ENCODE assay signal across 25 mouse cellular contexts in the genomic region with DNA sequence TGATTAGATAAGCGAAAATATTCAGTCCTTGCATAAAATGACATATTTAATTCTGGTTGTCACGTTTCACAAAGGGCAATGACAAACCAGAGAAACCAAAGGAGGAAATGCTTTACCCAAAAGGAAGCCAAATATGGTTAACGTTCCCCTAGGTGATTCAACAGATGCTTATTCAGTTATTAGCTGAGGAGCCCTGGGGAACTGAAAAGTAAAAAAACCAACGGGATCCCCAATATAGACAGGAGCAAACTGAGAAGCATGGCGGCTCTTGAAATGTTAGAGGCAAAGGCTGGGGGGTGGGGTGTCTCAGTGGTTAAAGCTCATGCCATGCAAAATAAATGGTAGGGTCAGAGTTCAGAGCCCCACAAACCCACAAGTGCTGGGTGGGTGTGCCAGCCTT.
DNase-seq lines count a peak whose midpoint lies in the region; ATAC-seq and TF ChIP-seq lines count a peak whose summit lies in the region.
"Had no signal": no experiment of that assay in that cellular context is flagged by ENCODE, and none has a peak within 500 bp of the region (broad histone marks: within the 10 kb centered on the region; RNA-seq: fewer than 3 reads in every experiment).

No protein-coding gene starts in this region.

- no peaks in the 10 kb centered on the region for H3K4me1 ChIP-seq in heart, embryonic 10.5 days
- peaks cover 26% of the 10 kb centered on the region for H3K4me1 ChIP-seq in megakaryocyte, embryonic 14.5 days
- peaks cover 0 to 16% of the 10 kb centered on the region in 2 experiments; a peak in 3 of 4 replicates for H3K4me1 ChIP-seq in CH12.LX (ENCODE audit: control insufficient read depth in 1 of 2, insufficient read depth in 2 of 2)
- H3K4me1 ChIP-seq: embryonic facial prominence, embryonic 15.5 days; forebrain, embryonic 10.5 days; forebrain, embryonic 12.5 days had no signal

- H3K9me3 ChIP-seq in heart, embryonic 10.5 days: peaks cover 4% of the 10 kb centered on the region
- H3K9me3 ChIP-seq in megakaryocyte, embryonic 14.5 days: peaks cover 5% of the 10 kb centered on the region
- peaks cover 3% of the 10 kb centered on the region for H3K9me3 ChIP-seq in CH12.LX (replicated peaks; ENCODE audit: low read length)
- H3K9me3 ChIP-seq: embryonic facial prominence, embryonic 15.5 days; forebrain, embryonic 12.5 days had no signal

- no peak for TF ChIP-seq EP300 in CH12.LX (IDR thresholded peaks at IDR 0.05; ENCODE audit: low read length)

- H3K4me2 ChIP-seq in CH12.LX (ENCODE audit: insufficient read depth, low read depth, poor library complexity, severe bottlenecking): no peak overlapping the region
- H3K4me2 ChIP-seq: embryonic facial prominence, embryonic 13.5 days; embryonic facial prominence, embryonic 15.5 days; forebrain, embryonic 12.5 days had no signal

- no peak for TF ChIP-seq CTCF in CH12.LX (conservative IDR thresholded peaks at IDR 0.05 in 1 of 2, IDR thresholded peaks at IDR 0.05 in 1 of 2; ENCODE audit: low read depth in 2 of 2, low read length in 2 of 2)

- no peak for TF ChIP-seq POLR2A in CH12.LX (IDR thresholded peaks at IDR 0.05; ENCODE audit: low read depth, low read length)

- no peak overlapping the region for H3K9ac ChIP-seq in CH12.LX (ENCODE audit: insufficient read depth, low read depth)
- H3K9ac ChIP-seq: embryonic facial prominence, embryonic 13.5 days; embryonic facial prominence, embryonic 15.5 days; forebrain, embryonic 12.5 days had no signal

- H3K27ac ChIP-seq in heart, embryonic 10.5 days: no peak overlapping the region
- H3K27ac ChIP-seq in CH12.LX (ENCODE audit: insufficient read depth, low read depth): no peak overlapping the region
- H3K27ac ChIP-seq: embryonic facial prominence, embryonic 13.5 days; embryonic facial prominence, embryonic 15.5 days; forebrain, embryonic 10.5 days; forebrain, embryonic 12.5 days had no signal

- in situ Hi-C loops in CH12.LX (cut with MboI; ENCODE audit: low pct_ligation_motif_present, low pct_unique_long_range_greater_than_20kb, low sequenced_read_pairs): no loop called here

- dilution Hi-C loops in CH12.LX (cut with MboI; ENCODE audit: extremely low pct_ligation_motif_present, extremely low pct_unique_long_range_greater_than_20kb, low sequenced_read_pairs): no loop called here

- H3K36me3 ChIP-seq in heart, embryonic 10.5 days: peaks cover 15% of the 10 kb centered on the region
- peaks cover 94% of the 10 kb centered on the region for H3K36me3 ChIP-seq in megakaryocyte, embryonic 14.5 days (replicated peaks; ENCODE audit: low read length)
- peaks cover 0 to 9% of the 10 kb centered on the region in 2 experiments for H3K36me3 ChIP-seq in CH12.LX (replicated peaks in 1 of 2; ENCODE audit: control insufficient read depth in 1 of 2, insufficient read depth in 1 of 2, low read length in 1 of 2)
- H3K36me3 ChIP-seq: forebrain, embryonic 10.5 days; forebrain, embryonic 12.5 days had no signal

- no peaks in the 10 kb centered on the region for H3K79me2 ChIP-seq in CH12.LX (replicated peaks; ENCODE audit: control insufficient read depth, extremely low read depth, insufficient read depth, poor library complexity, severe bottlenecking)

- peak; percentile 68 for DNase-seq in heart, adult 11 months
- DNase-seq in heart, embryonic 10.5 days (ENCODE audit: low spot score): no peak
- no peak for DNase-seq in CH12.LX (ENCODE audit: extremely low read depth)
- DNase-seq in cerebellum, adult 11-12 months: no peak
- DNase-seq in T-cell, adult 2 months (ENCODE audit: low spot score): no peak
- DNase-seq: adrenal gland, adult 8-10 months; adrenal gland, postnatal 14 days; adrenal gland, postnatal 36 days; cerebellum, adult 11 months; cerebellum, adult 2 months; cerebellum, adult 9-10 months; cerebellum, postnatal 10 days; cerebellum, postnatal 25 days; embryo, embryonic 11 days had no signal

- WGBS in heart, embryonic 10.5 days: 82% methylated on average over 5 of the region's 5 CpGs

- no peaks in the 10 kb centered on the region for H3K27me3 ChIP-seq in heart, embryonic 10.5 days (ENCODE audit: insufficient read depth, poor library complexity, severe bottlenecking)
- H3K27me3 ChIP-seq in megakaryocyte, embryonic 14.5 days (replicated peaks): no peaks in the 10 kb centered on the region
- no peaks in the 10 kb centered on the region for H3K27me3 ChIP-seq in CH12.LX (replicated peaks)
- H3K27me3 ChIP-seq: embryonic facial prominence, embryonic 13.5 days; embryonic facial prominence, embryonic 15.5 days; forebrain, embryonic 12.5 days had no signal

- no peak for ATAC-seq in megakaryocyte, adult 5-6 weeks (ENCODE audit: poor library complexity, severe bottlenecking)
- ATAC-seq: activated CD4-positive, CD25-positive, alpha-beta regulatory T cell, adult 4 months; CD4-positive, CD25-positive, alpha-beta regulatory T cell, adult 4 months; forebrain, embryonic 14.5 days; forebrain, embryonic 16.5 days had no signal

- no peak overlapping the region for H3K4me3 ChIP-seq in heart, embryonic 10.5 days
- H3K4me3 ChIP-seq in megakaryocyte, embryonic 14.5 days (replicated peaks): peak overlapping the region; percentile 46
- no peak overlapping the region for H3K4me3 ChIP-seq in CH12.LX (replicated peaks in 1 of 3; ENCODE audit: low read depth in 2 of 3, low read length in 2 of 3, poor library complexity in 1 of 3)
- H3K4me3 ChIP-seq: embryonic facial prominence, embryonic 13.5 days; embryonic facial prominence, embryonic 15.5 days; erythroblast, embryonic 14.5 days; forebrain, embryonic 10.5 days; forebrain, embryonic 12.5 days had no signal

- no peak for TF ChIP-seq RAD21 in CH12.LX (IDR thresholded peaks at IDR 0.05; ENCODE audit: low read depth, low read length)

TF ChIP-seq in CH12.LX, 34 proteins besides CTCF, POLR2A, EP300 and RAD21:
- TF ChIP-seq CHD1 (IDR thresholded peaks at IDR 0.05; ENCODE audit: low read depth, low read length): no peak
- peak; percentile 31; the same call in 1 of the 2 replicates for TF ChIP-seq BHLHE40 (IDR thresholded peaks at IDR 0.05; ENCODE audit: low read depth, low read length)
